Mouse (Mus musculus) cortical plate, adult 2 months (tissue): ENCODE data around the gene Hmga1.

ENCODE experiments used
- CTCF ChIP-seq: fragments of 200-500 bp; IDR thresholded peaks from 2 replicates; pipeline ENCODE4 v1.5.1; 2011; ENCODE audit warnings: mild to moderate bottlenecking, control low read depth, low read length; ENCODE audit not compliant: insufficient read depth; ENCODE audit errors: extremely low read depth
- POLR2A ChIP-seq: fragments of 200-500 bp; IDR thresholded peaks from 2 replicates; pipeline ENCODE4 v1.6.1; 2011; ENCODE audit warnings: mild to moderate bottlenecking, low read length, control low read depth; ENCODE audit not compliant: insufficient read depth; ENCODE audit errors: extremely low read depth

- TF ChIP-seq CTCF = no peak
- TF ChIP-seq POLR2A = no peak
Observed at GRCm38 (mm10) chr17:27579816-27580215, 23.5 kb downstream of the Hmga1 start.
